Mouse (Mus musculus) erythroblast, adult 5-6 weeks (primary cell): ENCODE results near the gene Cramp1l. TPM values are rescaled to one million over a fixed set of nuclear protein-coding genes. Genes with fewer than 3 reads are reported as not detected.

Experiments
- total RNA-seq, 2 experiments: library from RNA; stranded (forward) in 1 of 2; stranded (reverse) in 1 of 2; fragments of 150-400 nt in 1 of 2; fragments of 200-764, 138-1000 nt in 1 of 2; gene quantifications; 2 replicates each; pipeline versions ENCODE4 v1.2.3 to v1.2.4; 2015 to 2017; ENCODE audit warnings: low replicate concordance in 2 of 2

Gene Cramp1l
- total RNA-seq, 2 experiments from 2014 or later = 16.7 to 19.0 TPM

Other genes with a start within 250 kb of the Cramp1l start
- gene Meiob, start 211.5 kb downstream of the Cramp1l start, total RNA-seq (2015; ENCODE audit: low replicate concordance) = not detected in 2 replicates
- not detected in 2 replicates for gene Meiob, start 211.5 kb downstream of the Cramp1l start, total RNA-seq (2017; ENCODE audit: low replicate concordance)
- gene Hagh, start 175.6 kb downstream of the Cramp1l start, total RNA-seq (2015; ENCODE audit: low replicate concordance) = 191 and 222 TPM in 2 replicates
- 223 and 230 TPM in 2 replicates for gene Hagh, start 175.6 kb downstream of the Cramp1l start, total RNA-seq (2017; ENCODE audit: low replicate concordance)
- gene Fahd1, start 165.4 kb downstream of the Cramp1l start, total RNA-seq (2015; ENCODE audit: low replicate concordance) = 58.0 and 66.9 TPM in 2 replicates
- gene Fahd1, start 165.4 kb downstream of the Cramp1l start, total RNA-seq (2017; ENCODE audit: low replicate concordance) = 71.4 and 87.7 TPM in 2 replicates
- not detected in 2 replicates for gene Igfals, start 149.8 kb downstream of the Cramp1l start, total RNA-seq (2015; ENCODE audit: low replicate concordance)
- gene Igfals, start 149.8 kb downstream of the Cramp1l start, total RNA-seq (2017; ENCODE audit: low replicate concordance) = 0.17 TPM in 1 of 2 replicates, not detected in the other
- 25.4 and 31.6 TPM in 2 replicates for gene Nubp2, start 129.4 kb downstream of the Cramp1l start, total RNA-seq (2015; ENCODE audit: low replicate concordance)
- 10.6 and 11.4 TPM in 2 replicates for gene Nubp2, start 129.4 kb downstream of the Cramp1l start, total RNA-seq (2017; ENCODE audit: low replicate concordance)
- 20.4 and 49.3 TPM in 2 replicates for gene Spsb3, start 129.1 kb downstream of the Cramp1l start, total RNA-seq (2015; ENCODE audit: low replicate concordance)
- gene Spsb3, start 129.1 kb downstream of the Cramp1l start, total RNA-seq (2017; ENCODE audit: low replicate concordance) = 28.2 and 35.1 TPM in 2 replicates
- 7.1 and 8.6 TPM in 2 replicates for gene Eme2, start 120.7 kb downstream of the Cramp1l start, total RNA-seq (2015; ENCODE audit: low replicate concordance)
- gene Eme2, start 120.7 kb downstream of the Cramp1l start, total RNA-seq (2017; ENCODE audit: low replicate concordance) = 10.9 and 12.4 TPM in 2 replicates
- gene Mrps34, start 120.7 kb downstream of the Cramp1l start, total RNA-seq (2015; ENCODE audit: low replicate concordance) = 4.8 and 7.1 TPM in 2 replicates
- gene Mrps34, start 120.7 kb downstream of the Cramp1l start, total RNA-seq (2017; ENCODE audit: low replicate concordance) = 2.0 and 5.0 TPM in 2 replicates
- gene Nme3, start 119.3 kb downstream of the Cramp1l start, total RNA-seq (2015; ENCODE audit: low replicate concordance) = 15.0 and 18.3 TPM in 2 replicates
- 29.1 and 32.2 TPM in 2 replicates for gene Nme3, start 119.3 kb downstream of the Cramp1l start, total RNA-seq (2017; ENCODE audit: low replicate concordance)
- gene Mapk8ip3, start 78.8 kb downstream of the Cramp1l start, total RNA-seq (2015; ENCODE audit: low replicate concordance) = 42.7 and 48.3 TPM in 2 replicates
- 109 and 222 TPM in 2 replicates for gene Mapk8ip3, start 78.8 kb downstream of the Cramp1l start, total RNA-seq (2017; ENCODE audit: low replicate concordance)
- gene Jpt2, start 55.1 kb downstream of the Cramp1l start, total RNA-seq (2015; ENCODE audit: low replicate concordance) = 20.8 and 28.6 TPM in 2 replicates
- gene Jpt2, start 55.1 kb downstream of the Cramp1l start, total RNA-seq (2017; ENCODE audit: low replicate concordance) = 22.9 and 40.1 TPM in 2 replicates
- 61.9 and 62.3 TPM in 2 replicates for gene Ift140, start 297 bp upstream of the Cramp1l start, total RNA-seq (2015; ENCODE audit: low replicate concordance)
- gene Ift140, start 297 bp upstream of the Cramp1l start, total RNA-seq (2017; ENCODE audit: low replicate concordance) = 158 and 187 TPM in 2 replicates
- not detected in 2 replicates for gene Tmem204, start 67.8 kb upstream of the Cramp1l start, total RNA-seq (2015; ENCODE audit: low replicate concordance)
- not detected in 2 replicates for gene Tmem204, start 67.8 kb upstream of the Cramp1l start, total RNA-seq (2017; ENCODE audit: low replicate concordance)
- gene Telo2, start 100.2 kb upstream of the Cramp1l start, total RNA-seq (2015; ENCODE audit: low replicate concordance) = 3.5 and 5.9 TPM in 2 replicates
- 6.3 and 11.6 TPM in 2 replicates for gene Telo2, start 100.2 kb upstream of the Cramp1l start, total RNA-seq (2017; ENCODE audit: low replicate concordance)
- gene Ptx4, start 105.0 kb upstream of the Cramp1l start, total RNA-seq (2015; ENCODE audit: low replicate concordance) = not detected in 2 replicates
- gene Ptx4, start 105.0 kb upstream of the Cramp1l start, total RNA-seq (2017; ENCODE audit: low replicate concordance) = not detected in 2 replicates
- gene Clcn7, start 117.6 kb upstream of the Cramp1l start, total RNA-seq (2015; ENCODE audit: low replicate concordance) = 3.7 and 8.6 TPM in 2 replicates
- gene Clcn7, start 117.6 kb upstream of the Cramp1l start, total RNA-seq (2017; ENCODE audit: low replicate concordance) = 6.0 and 9.1 TPM in 2 replicates
- not detected in 2 replicates for gene Ccdc154, start 146.7 kb upstream of the Cramp1l start, total RNA-seq (2015; ENCODE audit: low replicate concordance)
- gene Ccdc154, start 146.7 kb upstream of the Cramp1l start, total RNA-seq (2017; ENCODE audit: low replicate concordance) = 0.28 TPM in 1 of 2 replicates, not detected in the other
- gene Gm38655, start 159.7 kb upstream of the Cramp1l start, total RNA-seq (2015; ENCODE audit: low replicate concordance) = not detected in 2 replicates
- not detected in 2 replicates for gene Gm38655, start 159.7 kb upstream of the Cramp1l start, total RNA-seq (2017; ENCODE audit: low replicate concordance)
- 6.5 TPM in 2 replicates for gene BC003965, start 168.8 kb upstream of the Cramp1l start, total RNA-seq (2015; ENCODE audit: low replicate concordance)
- gene BC003965, start 168.8 kb upstream of the Cramp1l start, total RNA-seq (2017; ENCODE audit: low replicate concordance) = 2.2 and 2.9 TPM in 2 replicates
- 5.6 and 8.1 TPM in 2 replicates for gene Unkl, start 172.6 kb upstream of the Cramp1l start, total RNA-seq (2015; ENCODE audit: low replicate concordance)
- gene Unkl, start 172.6 kb upstream of the Cramp1l start, total RNA-seq (2017; ENCODE audit: low replicate concordance) = 8.2 and 16.3 TPM in 2 replicates
- 6.0 and 6.3 TPM in 2 replicates for gene Gnptg, start 224.3 kb upstream of the Cramp1l start, total RNA-seq (2015; ENCODE audit: low replicate concordance)
- 3.6 and 3.7 TPM in 2 replicates for gene Gnptg, start 224.3 kb upstream of the Cramp1l start, total RNA-seq (2017; ENCODE audit: low replicate concordance)
- gene Tsr3, start 224.4 kb upstream of the Cramp1l start, total RNA-seq (2015; ENCODE audit: low replicate concordance) = 3.1 and 3.6 TPM in 2 replicates
- gene Tsr3, start 224.4 kb upstream of the Cramp1l start, total RNA-seq (2017; ENCODE audit: low replicate concordance) = 5.2 and 8.6 TPM in 2 replicates
- 1.5 TPM in 1 of 2 replicates, not detected in the other for gene Baiap3, start 240.6 kb upstream of the Cramp1l start, total RNA-seq (2015; ENCODE audit: low replicate concordance)
- 0.42 TPM in 1 of 2 replicates, not detected in the other for gene Baiap3, start 240.6 kb upstream of the Cramp1l start, total RNA-seq (2017; ENCODE audit: low replicate concordance)